Mouse (Mus musculus) brain, embryonic 14.5 days (tissue): ENCODE measurements at regions not wholly inside any gene's neighbourhood (a gene's known extent, or its start where the extent isn't known, plus 50 kb on each side); places are given as distances from the start of the nearest gene placed in this dataset.

Source experiments
- CTCF ChIP-seq: fragments of 200-500 bp; IDR thresholded peaks from 2 replicates; pipeline ENCODE4 v1.5.1; 2012; ENCODE audit warnings: inconsistent platforms, mild to moderate bottlenecking, moderate library complexity, borderline replicate concordance; ENCODE audit not compliant: insufficient read depth, insufficient read length; ENCODE audit errors: extremely low read depth
- POLR2A ChIP-seq: fragments of 200-500 bp; IDR thresholded peaks from 2 replicates; pipeline ENCODE4 v1.6.1; 2012; ENCODE audit warnings: mild to moderate bottlenecking, inconsistent platforms, borderline replicate concordance; ENCODE audit not compliant: poor library complexity, insufficient read depth, insufficient read length, severe bottlenecking; ENCODE audit errors: extremely low read depth

DNA sequence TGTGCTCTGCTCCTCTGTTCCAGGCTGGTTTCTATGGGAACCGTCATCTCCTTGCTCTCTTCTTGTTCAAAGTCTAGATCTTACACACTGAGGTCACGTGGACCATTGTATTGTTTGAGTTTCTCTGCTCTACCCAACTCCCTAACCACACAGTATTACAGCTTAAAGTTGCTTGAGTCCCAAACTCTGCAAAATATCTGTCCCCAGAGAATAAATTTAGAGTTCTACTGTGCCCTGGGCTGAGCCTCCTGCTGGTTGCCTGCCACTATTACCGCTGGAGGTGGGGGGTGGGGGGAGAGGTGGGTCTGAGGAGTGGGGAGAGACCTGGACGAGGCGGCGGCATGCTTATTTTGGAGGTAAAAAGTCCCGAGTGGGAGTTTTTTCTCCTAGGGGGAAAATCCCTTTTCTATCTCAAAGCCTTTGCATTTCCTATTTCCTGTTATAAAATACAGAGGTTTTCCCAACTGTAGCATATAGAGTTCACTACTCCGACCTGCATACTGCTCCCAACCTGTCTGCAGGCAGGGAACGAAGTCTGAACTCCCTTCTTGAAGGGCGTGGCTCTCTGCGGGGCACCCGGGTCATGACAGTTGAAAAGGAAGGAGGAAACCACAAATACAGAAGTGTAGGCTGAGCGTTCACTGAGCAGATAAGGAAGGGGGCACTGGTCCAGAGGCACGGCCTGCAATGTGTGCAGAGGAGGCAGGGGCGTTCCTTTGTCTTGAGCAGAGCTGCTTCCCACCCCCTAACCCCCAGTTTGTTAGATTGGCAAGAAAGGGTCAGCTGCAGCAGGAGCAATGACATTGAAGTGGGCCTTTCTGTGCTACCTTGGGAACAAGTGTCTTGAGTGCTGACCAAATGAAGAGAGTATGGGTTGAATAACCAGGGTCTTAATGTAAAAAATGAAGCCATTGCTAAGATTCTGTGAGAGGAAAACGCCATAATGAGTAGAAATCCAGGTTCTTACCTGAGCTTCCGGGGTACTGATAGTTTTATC lies 188.7 kb downstream of the Akap7 start:
- TF ChIP-seq POLR2A (no peak), CTCF (no peak)
